Mouse (Mus musculus) limb, embryonic 11.5 days (tissue): Measurements from ENCODE around the gene Ccno. TPM values are rescaled to one million over a fixed set of nuclear protein-coding genes. Genes with fewer than 3 reads are reported as not detected.

Experiments
- ATAC-seq: fragments of 200-750 bp; cut with Nextera tagmentation; 2 replicates; pipeline ENCODE4 v1.8.0; 2017; ENCODE audit warnings: low read depth; ENCODE audit not compliant: insufficient number of reproducible peaks, low FRiP score, low TSS enrichment
- DNase-seq: peaks from one replicate; pipeline ENCODE4 v3.0.0-alpha.2; 2015; ENCODE audit warnings: low spot score
- H3K27ac ChIP-seq: fragments of 300-500 bp; sonication (generic); replicated peaks from 2 replicates; pipeline ENCODE4 v1.5.1; 2014; ENCODE audit warnings: low read depth, mild to moderate bottlenecking, low read length
- H3K27me3 ChIP-seq: fragments of 300-500 bp; sonication (generic); 2 replicates; pipeline ENCODE4 v1.6.1; 2014; ENCODE audit warnings: mild to moderate bottlenecking, low read length, mixed read lengths; ENCODE audit not compliant: control insufficient read depth, insufficient read depth
- H3K36me3 ChIP-seq: fragments of 300-500 bp; sonication (generic); 2 replicates; pipeline ENCODE4 v1.6.1; 2014; ENCODE audit warnings: mild to moderate bottlenecking, low read length, moderate library complexity, mixed read lengths; ENCODE audit not compliant: control insufficient read depth, insufficient read depth
- H3K4me1 ChIP-seq: fragments of 300-500 bp; sonication (generic); 2 replicates; pipeline ENCODE4 v1.6.1; 2014; ENCODE audit warnings: low read length, mixed read lengths; ENCODE audit not compliant: control insufficient read depth, insufficient read depth
- H3K4me2 ChIP-seq: fragments of 300-500 bp; sonication (generic); 2 replicates; pipeline ENCODE4 v1.6.1; 2014; ENCODE audit warnings: low read depth, mild to moderate bottlenecking, moderate library complexity; ENCODE audit not compliant: severe bottlenecking
- H3K4me3 ChIP-seq: fragments of 300-500 bp; sonication (generic); 2 replicates; pipeline ENCODE4 v1.5.1; 2014; ENCODE audit warnings: low read depth, low read length
- H3K9ac ChIP-seq: fragments of 300-500 bp; sonication (generic); 2 replicates; pipeline ENCODE4 v1.6.1; 2014; ENCODE audit warnings: mild to moderate bottlenecking, low read length
- H3K9me3 ChIP-seq: fragments of 300-500 bp; sonication (generic); 2 replicates; pipeline ENCODE4 v1.6.1; 2016; ENCODE audit warnings: low read length; ENCODE audit not compliant: control insufficient read depth
- WGBS: fragments of 180-500 bp; shearing (Covaris S2); extraction: QIAGEN DNeasy Blood & Tissue Kit; methylation state at CpG from one replicate; pipeline ENCODE4 v1.1.7; 2014; 5-methylcytosine and 5-hydroxymethylcytosine counted together
- microRNA counts: library from miRNA; unstranded; fragments of <30 nt; microRNA quantifications from one replicate; lab custom pipeline; 2016
- microRNA-seq: library from miRNA; unstranded; fragments of <30 nt; microRNA quantifications from one replicate; pipeline ENCODE4, GENCODE M21; 2016
- polyA plus RNA-seq: library from polyadenylated mRNA; unstranded; fragments of >200 nt; fragmentation: Nextera tagmentation; extraction: Ambion mirVana; gene quantifications from 2 replicates; pipeline ENCODE4 v1.2.1, GENCODE M21; 2014

The Ccno gene
- polyA plus RNA-seq, 1 experiment from 2014 or later = 0.15 TPM

DNA sequence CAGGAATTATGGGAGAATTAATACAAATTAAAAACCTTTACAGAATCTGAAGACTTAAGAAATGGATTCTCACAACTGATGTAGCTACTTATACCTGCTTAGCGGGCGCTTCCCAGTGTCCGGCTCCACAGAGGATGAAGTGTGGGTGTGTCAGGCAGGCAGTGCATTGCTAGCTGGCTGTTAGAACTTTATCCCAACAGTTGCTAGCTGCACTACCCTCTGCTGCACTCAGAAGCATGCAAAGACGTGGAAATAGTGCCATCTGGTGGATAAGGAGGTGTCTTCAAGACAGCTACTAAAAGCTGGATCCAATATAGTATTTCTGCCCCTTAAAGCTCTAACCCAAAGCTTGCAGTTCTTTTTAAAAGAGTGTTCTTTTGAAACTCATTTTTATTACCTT lies 48.2 kb downstream of the Ccno start:
- Histone ChIP-seq H3K4me3 (no peak overlapping the region), H3K27me3 (peaks cover 16% of the 10 kb centered on the region), H3K27ac (no peak overlapping the region), H3K4me1 (peaks cover 6% of the 10 kb centered on the region), H3K9ac (no peak overlapping the region), H3K4me2 (peak overlapping the region; percentile 81; the same call in 1 of the 2 replicates), H3K36me3 (no peaks in the 10 kb centered on the region), H3K9me3 (no peaks in the 10 kb centered on the region)
- DNase-seq (peak; percentile 79), ATAC-seq (peak; percentile 77; the same call in 1 of the 2 replicates)
- 0% methylated on average over 4 of the region's 4 CpGs for WGBS

MicroRNAs within 50 kb of the gene (microRNA counts, 519-probe panel; counts per million panel counts)
- microRNA mmu-miR-449a (lab: Ali Mortazavi, UCI) (not detected), microRNA mmu-miR-449b (lab: Ali Mortazavi, UCI) (not detected), microRNA mmu-miR-449c (lab: Ali Mortazavi, UCI) (not detected)

Small RNA genes lying within 50 kb of the gene (microRNA-seq; reads per million reads assigned to microRNA genes)
- gene Mir449a = 32.7 reads per million, percentile 35 among the genes with 10 or more reads in this experiment
- not detected for gene Mir449b
- not detected for gene Mir449c

Other genes starting within 250 kb of the Ccno start
- 21.7 and 22.4 TPM in 2 replicates for gene Plpp1, start 187.0 kb upstream of the Ccno start, polyA plus RNA-seq
- 105 and 110 TPM in 2 replicates for gene Mtrex, start 60.4 kb upstream of the Ccno start, polyA plus RNA-seq
- 33.2 and 39.9 TPM in 2 replicates for gene Dhx29, start 60.3 kb upstream of the Ccno start, polyA plus RNA-seq
- gene Mcidas, start 6.0 kb downstream of the Ccno start, polyA plus RNA-seq = not detected in 2 replicates
- gene Cdc20b, start 47.3 kb downstream of the Ccno start, polyA plus RNA-seq = not detected in 2 replicates
- 111 and 115 TPM in 2 replicates for gene Gpx8, start 58.6 kb downstream of the Ccno start, polyA plus RNA-seq
- gene Gzma, start 113.2 kb downstream of the Ccno start, polyA plus RNA-seq = not detected in 2 replicates
- 2.1 and 2.6 TPM in 2 replicates for gene Esm1, start 221.9 kb downstream of the Ccno start, polyA plus RNA-seq
- not detected in 2 replicates for gene Gzmk, start 238.1 kb downstream of the Ccno start, polyA plus RNA-seq